Mouse (Mus musculus) small intestine, adult 2 months (tissue): ENCODE measurements around the gene Acbd5.

Experiments
- CTCF ChIP-seq: fragments of 200-500 bp; IDR thresholded peaks from 2 replicates; pipeline ENCODE4 v1.5.1; 2012; ENCODE audit warnings: low read depth, mild to moderate bottlenecking, control low read depth, inconsistent platforms, low read length, moderate library complexity, mixed read lengths; ENCODE audit not compliant: insufficient replicate concordance, insufficient read length; ENCODE audit errors: extremely low read depth
- POLR2A ChIP-seq: fragments of 200-500 bp; IDR thresholded peaks from 2 replicates; pipeline ENCODE4 v1.6.1; 2012; ENCODE audit warnings: low read depth, mild to moderate bottlenecking, control low read depth, inconsistent platforms, low read length, moderate library complexity

GRCm38 (mm10) chr2:23042189-23042588 is 25.8 kb upstream of the Acbd5 start:
- TF ChIP-seq POLR2A = no peak
- TF ChIP-seq CTCF = no peak
